Mouse (Mus musculus) midbrain, postnatal 0 days (tissue): ENCODE results near the gene Slc17a4. TPM values are rescaled to one million over a fixed set of nuclear protein-coding genes. Genes with fewer than 3 reads are reported as not detected.

Experiments used
- ATAC-seq: fragments of 200-750 bp; cut with Nextera tagmentation; 2 replicates; pipeline ENCODE4 v1.8.0; 2017; ENCODE audit warnings: moderate number of reproducible peaks, mild to moderate bottlenecking, moderate TSS enrichment, moderate library complexity; ENCODE audit not compliant: low FRiP score
- DNase-seq: peaks from one replicate; pipeline ENCODE4 v3.0.0-alpha.2; 2015; ENCODE audit warnings: low spot score
- H3K27ac ChIP-seq: fragments of 300-500 bp; sonication (generic); 2 replicates; pipeline ENCODE4 v1.5.1; 2014; ENCODE audit warnings: low read depth, mild to moderate bottlenecking, low read length, mixed read lengths
- H3K27me3 ChIP-seq: fragments of 300-500 bp; sonication (generic); 2 replicates; pipeline ENCODE4 v1.6.1; 2014; ENCODE audit warnings: low read length, control low read depth, mixed read lengths; ENCODE audit not compliant: insufficient read depth
- H3K36me3 ChIP-seq: fragments of 300-500 bp; sonication (generic); 2 replicates; pipeline ENCODE4 v1.6.1; 2014; ENCODE audit warnings: low read length, control low read depth, mixed read lengths; ENCODE audit not compliant: insufficient read depth
- H3K4me1 ChIP-seq: fragments of 300-500 bp; sonication (generic); 2 replicates; pipeline ENCODE4 v1.6.1; 2014; ENCODE audit warnings: mild to moderate bottlenecking, control low read depth, antibody characterized with exemption, low read length, mixed read lengths; ENCODE audit not compliant: insufficient read depth
- H3K4me2 ChIP-seq: fragments of 300-500 bp; sonication (generic); 2 replicates; pipeline ENCODE4 v1.6.1; 2014; ENCODE audit warnings: low read depth, mild to moderate bottlenecking, low read length, mixed read lengths; ENCODE audit not compliant: poor library complexity, severe bottlenecking
- H3K4me3 ChIP-seq: fragments of 300-500 bp; sonication (generic); 2 replicates; pipeline ENCODE4 v1.5.1; 2014; ENCODE audit warnings: low read depth, mild to moderate bottlenecking, low read length, moderate library complexity
- H3K9ac ChIP-seq: fragments of 300-500 bp; sonication (generic); replicated peaks from 2 replicates; pipeline ENCODE4 v1.6.1; 2014; ENCODE audit warnings: mild to moderate bottlenecking, low read length, moderate library complexity, mixed read lengths; ENCODE audit not compliant: poor library complexity, severe bottlenecking
- H3K9me3 ChIP-seq: fragments of 300-500 bp; sonication (generic); 2 replicates; pipeline ENCODE4 v1.6.1; 2016; ENCODE audit warnings: low read length, control low read depth
- CTCF ChIP-seq: IDR thresholded peaks from 2 replicates; pipeline ENCODE4 v1.5.1; 2016; ENCODE audit warnings: antibody characterized with exemption, mild to moderate bottlenecking
- WGBS: fragments of 180-500 bp; shearing (Covaris S2); extraction: QIAGEN DNeasy Blood & Tissue Kit; methylation state at CpG from one replicate; pipeline ENCODE4 v1.1.7; 2014; 5-methylcytosine and 5-hydroxymethylcytosine counted together
- polyA plus RNA-seq: library from polyadenylated mRNA; unstranded; fragments of >200 nt; fragmentation: Nextera tagmentation; extraction: Ambion mirVana; gene quantifications from 2 replicates; pipeline ENCODE4 v1.2.1, GENCODE M21; 2015
- total RNA-seq: library from RNA; depleted of rRNA; stranded (reverse); fragments of >200 nt; gene quantifications from 2 replicates; pipeline ENCODE4 v1.2.3, GENCODE M21; 2014; rRNA removed

Slc17a4 gene
- total RNA-seq: not detected in 2 replicates
- not detected in 2 replicates for polyA plus RNA-seq

GRCm38 (mm10) chr13:23914376-23915167, at the start of gene Slc17a4:
Slc17a4 (minus strand) TSS chr13:23915009.
- no peak within 1 kb of the TSS for H3K9ac ChIP-seq

GRCm38 (mm10) chr13:23959776-23960175, 45.0 kb upstream of the Slc17a4 start:
- no peak for ATAC-seq

More at GRCm38 (mm10) chr13:23914376-23915167, at the start of gene Slc17a4:
- Histone ChIP-seq H3K36me3 (no peaks in the 10 kb centered on the region), H3K27me3 (no peaks in the 10 kb centered on the region), H3K9me3 (no peaks in the 10 kb centered on the region), H3K4me1 (no peaks in the 10 kb centered on the region), H3K27ac (no peak within 1 kb of the TSS), H3K4me2 (no peak within 1 kb of the TSS), H3K4me3 (no peak within 1 kb of the TSS)
- ATAC-seq (no peak), DNase-seq (no peak)
- TF ChIP-seq CTCF: no peak
- 78% methylated on average over 9 of the region's 9 CpGs for WGBS

GRCm38 (mm10) chr13:23950928-23951327, 36.1 kb upstream of the Slc17a4 start:
- H3K27ac ChIP-seq: no peak overlapping the region
- ATAC-seq: no peak
- no peaks in the 10 kb centered on the region for H3K4me1 ChIP-seq
- H3K9ac ChIP-seq: no peak overlapping the region
- no peaks in the 10 kb centered on the region for H3K36me3 ChIP-seq
- no peak overlapping the region for H3K4me2 ChIP-seq
- 79% methylated on average over 3 of the region's 3 CpGs for WGBS
- H3K9me3 ChIP-seq: no peaks in the 10 kb centered on the region
- H3K27me3 ChIP-seq: no peaks in the 10 kb centered on the region
- no peak for DNase-seq
- TF ChIP-seq CTCF: peak; percentile 34; the same call in 1 of the 2 replicates
- H3K4me3 ChIP-seq: no peak overlapping the region

More at GRCm38 (mm10) chr13:23959776-23960175, 45.0 kb upstream of the Slc17a4 start:
- DNase-seq: no peak
- Histone ChIP-seq H3K9ac (no peak overlapping the region), H3K27me3 (no peaks in the 10 kb centered on the region), H3K27ac (no peak overlapping the region), H3K4me3 (no peak overlapping the region), H3K4me2 (no peak overlapping the region), H3K9me3 (no peaks in the 10 kb centered on the region), H3K36me3 (no peaks in the 10 kb centered on the region), H3K4me1 (no peaks in the 10 kb centered on the region)
- no peak for TF ChIP-seq CTCF
- WGBS: 19% methylated on average over 2 of the region's 2 CpGs

GRCm38 (mm10) chr13:23949484-23950246, 34.9 kb upstream of the Slc17a4 start:
- H3K36me3 ChIP-seq: no peaks in the 10 kb centered on the region
- H3K4me3 ChIP-seq: no peak overlapping the region
- no peak overlapping the region for H3K27ac ChIP-seq
- H3K9ac ChIP-seq: no peak overlapping the region
- ATAC-seq (no peak), DNase-seq (peak; percentile 71)
- no peak for TF ChIP-seq CTCF
- H3K4me2 ChIP-seq: no peak overlapping the region
- WGBS: 20% methylated on average over 14 of the region's 14 CpGs
- H3K4me1 ChIP-seq: no peaks in the 10 kb centered on the region
- no peaks in the 10 kb centered on the region for H3K27me3 ChIP-seq
- H3K9me3 ChIP-seq: no peaks in the 10 kb centered on the region

GRCm38 (mm10) chr13:23946254-23946653, 31.4 kb upstream of the Slc17a4 start:
- Histone ChIP-seq H3K27me3 (no peaks in the 10 kb centered on the region), H3K9me3 (no peaks in the 10 kb centered on the region), H3K4me2 (no peak overlapping the region), H3K4me1 (no peaks in the 10 kb centered on the region), H3K36me3 (no peaks in the 10 kb centered on the region), H3K4me3 (no peak overlapping the region), H3K27ac (no peak overlapping the region), H3K9ac (no peak overlapping the region)
- TF ChIP-seq CTCF: no peak
- WGBS: 33% methylated on average over 2 of the region's 2 CpGs
- no peak for ATAC-seq
- DNase-seq: peak; percentile 24

GRCm38 (mm10) chr13:23942861-23943260, 28.1 kb upstream of the Slc17a4 start:
- Histone ChIP-seq H3K9me3 (no peaks in the 10 kb centered on the region), H3K4me3 (no peak overlapping the region), H3K4me1 (no peaks in the 10 kb centered on the region), H3K27ac (no peak overlapping the region), H3K4me2 (no peak overlapping the region), H3K36me3 (no peaks in the 10 kb centered on the region), H3K27me3 (no peaks in the 10 kb centered on the region), H3K9ac (no peak overlapping the region)
- DNase-seq (peak; percentile 19), ATAC-seq (no peak)
- peak; percentile 57 for TF ChIP-seq CTCF
- 71% methylated on average over 2 of the region's 2 CpGs for WGBS
